Mouse (Mus musculus): Measurements from ENCODE around the gene Crat. TPM values are rescaled to one million over a fixed set of nuclear protein-coding genes. Genes with fewer than 3 reads are reported as not detected.

Gene Crat
- 36.5 and 37.4 TPM in 2 replicates for polyA plus RNA-seq (2015; fragmentation: Nextera tagmentation; extraction: Ambion mirVana)

- no peak; the same call in 1 of the 2 replicates for TF ChIP-seq CTCF (IDR thresholded peaks at IDR 0.05)
- TF ChIP-seq EP300 (IDR thresholded peaks at IDR 0.05) = no peak
- Histone ChIP-seq H3K9ac (replicated peaks; ENCODE audit: low read depth) (peak within 1 kb of the TSS; percentile 77), H3K4me3 (ENCODE audit: low read depth, low read length) (peak within 1 kb of the TSS; percentile 67), H3K36me3 (ENCODE audit: insufficient read depth, low read length) (peaks cover 8% of the 10 kb centered on the region; the same call in 1 of the 2 replicates), H3K27ac (ENCODE audit: low read length) (peak within 1 kb of the TSS; percentile 72), H3K4me1 (ENCODE audit: insufficient read depth, low read depth, low read length) (peaks cover 14% of the 10 kb centered on the region; the same call in 1 of the 2 replicates), H3K27me3 (replicated peaks; ENCODE audit: insufficient read depth, low read length) (no peaks in the 10 kb centered on the region), H3K9me3 (ENCODE audit: low read length) (no peaks in the 10 kb centered on the region), H3K4me2 (replicated peaks; ENCODE audit: low read depth, low read length) (peak within 1 kb of the TSS; percentile 86)
- ATAC-seq = peak; percentile 95
- peak; percentile 96 for DNase-seq (ENCODE audit: low spot score)
- WGBS = 3% methylated on average over 56 of the region's 58 CpGs
Observed at GRCm38 (mm10) chr2:30415157-30415935, at the start of gene Crat. Gene Crat (minus strand): TSS chr2:30415813.

- peak; percentile 16; the same call in 1 of the 2 replicates for ATAC-seq
- no peak overlapping the region; the same call in 1 of the 2 replicates for H3K9ac ChIP-seq (replicated peaks; ENCODE audit: low read depth)
Observed at GRCm38 (mm10) chr2:30464411-30464810, 48.8 kb upstream of the Crat start.

GRCm38 (mm10) chr2:30463904-30464330 is 48.3 kb upstream of the Crat start:
- Histone ChIP-seq H3K4me3 (ENCODE audit: low read depth, low read length) (peak overlapping the region; percentile 20), H3K4me1 (ENCODE audit: insufficient read depth, low read depth, low read length) (peaks cover 6% of the 10 kb centered on the region; the same call in 1 of the 2 replicates), H3K4me2 (replicated peaks; ENCODE audit: low read depth, low read length) (peak overlapping the region; percentile 52), H3K9ac (replicated peaks; ENCODE audit: low read depth) (no peak overlapping the region; the same call in 1 of the 2 replicates), H3K27ac (ENCODE audit: low read length) (peak overlapping the region; percentile 81), H3K9me3 (ENCODE audit: low read length) (no peaks in the 10 kb centered on the region), H3K36me3 (ENCODE audit: insufficient read depth, low read length) (no peaks in the 10 kb centered on the region), H3K27me3 (replicated peaks; ENCODE audit: insufficient read depth, low read length) (no peaks in the 10 kb centered on the region)
- 1% methylated on average over 9 of the region's 9 CpGs for WGBS
- DNase-seq (ENCODE audit: low spot score) (peak; percentile 96), ATAC-seq (peak; percentile 97)
- TF ChIP-seq CTCF (IDR thresholded peaks at IDR 0.05) (no peak; the same call in 1 of the 2 replicates), EP300 (IDR thresholded peaks at IDR 0.05) (no peak)

More at GRCm38 (mm10) chr2:30464411-30464810, 48.8 kb upstream of the Crat start:
- no peaks in the 10 kb centered on the region for H3K27me3 ChIP-seq (replicated peaks; ENCODE audit: insufficient read depth, low read length)
- H3K9me3 ChIP-seq (ENCODE audit: low read length) = no peaks in the 10 kb centered on the region
- peaks cover 6% of the 10 kb centered on the region; the same call in 1 of the 2 replicates for H3K4me1 ChIP-seq (ENCODE audit: insufficient read depth, low read depth, low read length)
- peak overlapping the region; percentile 20; the same call in 1 of the 2 replicates for H3K4me3 ChIP-seq (ENCODE audit: low read depth, low read length)
- H3K27ac ChIP-seq (ENCODE audit: low read length) = peak overlapping the region; percentile 81
- H3K4me2 ChIP-seq (replicated peaks; ENCODE audit: low read depth, low read length) = peak overlapping the region; percentile 52
- 33% methylated on average over 5 of the region's 5 CpGs for WGBS
- peak; percentile 37 for DNase-seq (ENCODE audit: low spot score)
- no peaks in the 10 kb centered on the region for H3K36me3 ChIP-seq (ENCODE audit: insufficient read depth, low read length)
- no peak for TF ChIP-seq CTCF (IDR thresholded peaks at IDR 0.05)
- no peak for TF ChIP-seq EP300 (IDR thresholded peaks at IDR 0.05)

- Histone ChIP-seq H3K36me3 (ENCODE audit: insufficient read depth, low read length) (no peaks in the 10 kb centered on the region), H3K27ac (ENCODE audit: low read length) (peak overlapping the region; percentile 81), H3K4me1 (ENCODE audit: insufficient read depth, low read depth, low read length) (peaks cover 6% of the 10 kb centered on the region; the same call in 1 of the 2 replicates), H3K9me3 (ENCODE audit: low read length) (no peaks in the 10 kb centered on the region), H3K4me2 (replicated peaks; ENCODE audit: low read depth, low read length) (peak overlapping the region; percentile 52), H3K4me3 (ENCODE audit: low read depth, low read length) (no peak overlapping the region; the same call in 1 of the 2 replicates), H3K9ac (replicated peaks; ENCODE audit: low read depth) (no peak overlapping the region), H3K27me3 (replicated peaks; ENCODE audit: insufficient read depth, low read length) (no peaks in the 10 kb centered on the region)
- TF ChIP-seq CTCF (IDR thresholded peaks at IDR 0.05) = no peak
- TF ChIP-seq EP300 (IDR thresholded peaks at IDR 0.05) = no peak
- DNase-seq (ENCODE audit: low spot score) = peak; percentile 86
- ATAC-seq = peak; percentile 80
- WGBS = 7% methylated on average over 5 of the region's 5 CpGs
Observed at GRCm38 (mm10) chr2:30463341-30463761, 47.7 kb upstream of the Crat start.

GRCm38 (mm10) chr2:30459241-30459640 is 43.6 kb upstream of the Crat start:
- ATAC-seq (no peak), DNase-seq (ENCODE audit: low spot score) (no peak)
- Histone ChIP-seq H3K36me3 (ENCODE audit: insufficient read depth, low read length) (no peaks in the 10 kb centered on the region), H3K27ac (ENCODE audit: low read length) (no peak overlapping the region), H3K4me1 (ENCODE audit: insufficient read depth, low read depth, low read length) (peaks cover 6% of the 10 kb centered on the region; the same call in 1 of the 2 replicates), H3K4me2 (replicated peaks; ENCODE audit: low read depth, low read length) (no peak overlapping the region), H3K9me3 (ENCODE audit: low read length) (no peaks in the 10 kb centered on the region), H3K4me3 (ENCODE audit: low read depth, low read length) (no peak overlapping the region), H3K9ac (replicated peaks; ENCODE audit: low read depth) (no peak overlapping the region), H3K27me3 (replicated peaks; ENCODE audit: insufficient read depth, low read length) (no peaks in the 10 kb centered on the region)
- TF ChIP-seq EP300 (IDR thresholded peaks at IDR 0.05) (no peak), CTCF (IDR thresholded peaks at IDR 0.05) (peak; percentile 49)
- WGBS = 86% methylated on average over 6 of the region's 6 CpGs

GRCm38 (mm10) chr2:30458349-30458748 is 42.7 kb upstream of the Crat start:
- Histone ChIP-seq H3K27me3 (replicated peaks; ENCODE audit: insufficient read depth, low read length) (no peaks in the 10 kb centered on the region), H3K4me2 (replicated peaks; ENCODE audit: low read depth, low read length) (no peak overlapping the region), H3K4me3 (ENCODE audit: low read depth, low read length) (no peak overlapping the region), H3K27ac (ENCODE audit: low read length) (peak overlapping the region; percentile 47), H3K4me1 (ENCODE audit: insufficient read depth, low read depth, low read length) (peaks cover under 1% of the 10 kb centered on the region; the same call in 1 of the 2 replicates), H3K9me3 (ENCODE audit: low read length) (no peaks in the 10 kb centered on the region), H3K9ac (replicated peaks; ENCODE audit: low read depth) (no peak overlapping the region), H3K36me3 (ENCODE audit: insufficient read depth, low read length) (no peaks in the 10 kb centered on the region)
- peak; percentile 53 for DNase-seq (ENCODE audit: low spot score)
- 53% methylated on average over 6 of the region's 6 CpGs for WGBS
- peak; percentile 48 for ATAC-seq
- no peak for TF ChIP-seq CTCF (IDR thresholded peaks at IDR 0.05)
- no peak for TF ChIP-seq EP300 (IDR thresholded peaks at IDR 0.05)
